In genomic region chr16:96233996-96234395, GRCm38 (mm10) we compare ENCODE assay signal across 29 mouse cellular contexts. TPM values are rescaled to one million over a fixed set of nuclear protein-coding genes. Genes with fewer than 3 reads are reported as not detected.
"Had no signal": no experiment of that assay in that cellular context is flagged by ENCODE, and none has a peak within 500 bp of the region (broad histone marks: within the 10 kb centered on the region; RNA-seq: fewer than 3 reads in every experiment).

No protein-coding gene starts in this region.

- H3K36me3 ChIP-seq: embryonic facial prominence, embryonic 10.5 days; embryonic facial prominence, embryonic 12.5 days; embryonic facial prominence, embryonic 13.5 days; embryonic facial prominence, embryonic 15.5 days; forebrain, embryonic 10.5 days; forebrain, embryonic 12.5 days; forebrain, embryonic 15.5 days had no signal

- H3K27ac ChIP-seq: embryonic facial prominence, embryonic 10.5 days; embryonic facial prominence, embryonic 12.5 days; embryonic facial prominence, embryonic 13.5 days; embryonic facial prominence, embryonic 15.5 days; forebrain, embryonic 10.5 days; forebrain, embryonic 12.5 days; forebrain, embryonic 13.5 days; forebrain, embryonic 15.5 days; gastrocnemius, adult 2 months; heart, adult 2 months had no signal

- H3K4me3 ChIP-seq: embryonic facial prominence, embryonic 10.5 days; embryonic facial prominence, embryonic 12.5 days; embryonic facial prominence, embryonic 13.5 days; embryonic facial prominence, embryonic 15.5 days; erythroblast, embryonic 14.5 days; forebrain, embryonic 10.5 days; forebrain, embryonic 12.5 days; forebrain, embryonic 13.5 days; forebrain, embryonic 15.5 days; gastrocnemius, adult 2 months; heart, adult 2 months had no signal

- H3K9me3 ChIP-seq: embryonic facial prominence, embryonic 10.5 days; embryonic facial prominence, embryonic 12.5 days; embryonic facial prominence, embryonic 13.5 days; embryonic facial prominence, embryonic 15.5 days; forebrain, embryonic 10.5 days; forebrain, embryonic 12.5 days; forebrain, embryonic 13.5 days; forebrain, embryonic 15.5 days had no signal

- H3K27me3 ChIP-seq: embryonic facial prominence, embryonic 12.5 days; embryonic facial prominence, embryonic 13.5 days; embryonic facial prominence, embryonic 15.5 days; forebrain, embryonic 13.5 days; forebrain, embryonic 15.5 days had no signal

- H3K4me1 ChIP-seq: embryonic facial prominence, embryonic 12.5 days; embryonic facial prominence, embryonic 13.5 days; embryonic facial prominence, embryonic 15.5 days had no signal

- DNase-seq: cerebellum, adult 2 months; cerebellum, adult 8-10 months; cerebellum, adult 9-10 months; cerebellum, adult 9-11 months; cerebellum, postnatal 10 days; cerebellum, postnatal 14 days; cerebellum, postnatal 25 days; cerebellum, postnatal 36 days; embryo, embryonic 11 days; forebrain, postnatal 0 days; gastrocnemius, adult 2 months; gastrocnemius, postnatal 10 days; gastrocnemius, postnatal 14 days; gastrocnemius, postnatal 25 days; gastrocnemius, postnatal 36 days; heart, adult 18-20 months; heart, adult 2 months had no signal

RNA-seq across cellular contexts. Expression of gene B3galt5, which starts 1.6 kb away (rescaled TPM):
- total RNA-seq: gastrocnemius, adult 18-20 months; gastrocnemius, adult 2 months; gastrocnemius, adult 8-10 months; heart, adult 18-20 months; heart, adult 2 months had no signal
- polyA plus RNA-seq: erythroblast, embryonic 14.5 days; heart, adult 2 months had no signal

RNA-seq across cellular contexts. Expression of gene Sh3bgr, which starts 33.7 kb away (rescaled TPM):
- total RNA-seq: granulocyte monocyte progenitor cell, adult 5-6 weeks had no signal
- polyA plus RNA-seq: erythroblast, embryonic 14.5 days had no signal

RNA-seq across cellular contexts. Expression of gene Lca5l, which starts 41.9 kb away (rescaled TPM):
- total RNA-seq: granulocyte monocyte progenitor cell, adult 5-6 weeks had no signal
- polyA plus RNA-seq: erythroblast, embryonic 14.5 days had no signal
